22 mouse cellular contexts compared by ENCODE assay signal in the genomic region with DNA sequence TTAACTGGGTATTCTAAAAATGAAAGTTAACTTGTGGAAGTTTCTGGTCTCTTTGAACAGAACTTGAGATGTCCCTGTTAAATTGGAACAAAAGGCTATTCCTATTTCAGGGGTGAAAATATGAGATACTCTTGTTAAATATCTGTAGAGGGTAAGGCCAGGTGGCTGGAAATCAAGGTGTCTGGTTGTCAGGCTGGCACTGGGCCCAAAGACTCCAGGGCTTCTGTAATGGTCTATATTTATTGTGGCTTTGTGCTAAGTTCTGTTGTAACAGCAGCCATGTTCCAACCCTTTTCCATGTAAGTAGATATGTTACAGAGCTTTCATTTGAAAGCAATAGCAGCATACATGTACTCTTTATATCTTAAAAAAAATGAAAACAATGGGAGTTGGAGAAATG.
DNase-seq lines count a peak whose midpoint lies in the region; ATAC-seq and TF ChIP-seq lines count a peak whose summit lies in the region.
"Had no signal": no experiment of that assay in that cellular context is flagged by ENCODE, and none has a peak within 500 bp of the region (broad histone marks: within the 10 kb centered on the region; RNA-seq: fewer than 3 reads in every experiment).

No protein-coding gene starts in this region.

- TF ChIP-seq CTCF in heart, adult 2 months (IDR thresholded peaks at IDR 0.05): no peak

- H3K79me2 ChIP-seq in heart, adult 2 months (replicated peaks; ENCODE audit: control insufficient read depth, insufficient read depth, low read length): 0 out of 2 replicates have a peak, but pooled peaks cover 1% of the 10 kb centered on the region

- H3K27me3 ChIP-seq in heart, adult 2 months (ENCODE audit: control insufficient read depth, insufficient read depth, low read length): no peaks in the 10 kb centered on the region
- no peaks in the 10 kb centered on the region for H3K27me3 ChIP-seq in heart, embryonic 10.5 days (ENCODE audit: insufficient read depth, poor library complexity, severe bottlenecking)
- H3K27me3 ChIP-seq: embryonic facial prominence, embryonic 12.5 days; embryonic facial prominence, embryonic 15.5 days; heart, embryonic 15.5 days; hindbrain, embryonic 12.5 days; hindbrain, embryonic 15.5 days had no signal

- H3K27ac ChIP-seq in heart, adult 2 months: peak overlapping the region; percentile 8
- no peak overlapping the region for H3K27ac ChIP-seq in heart, embryonic 10.5 days
- H3K27ac ChIP-seq: embryonic facial prominence, embryonic 12.5 days; embryonic facial prominence, embryonic 15.5 days; heart, embryonic 15.5 days; hindbrain, embryonic 12.5 days; hindbrain, embryonic 15.5 days had no signal

- no peak for ATAC-seq in cerebellum, adult (ENCODE audit: insufficient number of reproducible peaks, low FRiP score, low TSS enrichment)
- ATAC-seq: activated CD4-positive, CD25-positive, alpha-beta regulatory T cell, adult 4 months; forebrain, embryonic 14.5 days; forebrain, postnatal 0 days; intestine, postnatal 0 days had no signal

- H3K4me1 ChIP-seq in heart, adult 2 months (ENCODE audit: control insufficient read depth, insufficient read depth, low read length): peaks cover 20% of the 10 kb centered on the region
- H3K4me1 ChIP-seq in heart, embryonic 10.5 days: no peaks in the 10 kb centered on the region

- H3K4me3 ChIP-seq in heart, adult 2 months: no peak overlapping the region
- no peak overlapping the region for H3K4me3 ChIP-seq in heart, embryonic 10.5 days
- H3K4me3 ChIP-seq: embryonic facial prominence, embryonic 12.5 days; embryonic facial prominence, embryonic 15.5 days; heart, embryonic 15.5 days; hindbrain, embryonic 12.5 days; hindbrain, embryonic 15.5 days had no signal

- H3K9ac ChIP-seq in heart, adult 2 months (ENCODE audit: low read depth, low read length): no peak overlapping the region
- H3K9ac ChIP-seq: embryonic facial prominence, embryonic 12.5 days; embryonic facial prominence, embryonic 15.5 days; forebrain, postnatal 0 days; heart, embryonic 15.5 days; hindbrain, embryonic 12.5 days; hindbrain, embryonic 15.5 days had no signal

- no peak for TF ChIP-seq EP300 in heart, adult 2 months (IDR thresholded peaks at IDR 0.05; ENCODE audit: insufficient read depth, low read depth, low read length)

- no peaks in the 10 kb centered on the region for H3K9me3 ChIP-seq in heart, embryonic 10.5 days
- H3K9me3 ChIP-seq: embryonic facial prominence, embryonic 12.5 days; embryonic facial prominence, embryonic 15.5 days; heart, embryonic 15.5 days; hindbrain, embryonic 12.5 days; hindbrain, embryonic 15.5 days had no signal

- TF ChIP-seq POLR2A in heart, adult 2 months (IDR thresholded peaks at IDR 0.05; ENCODE audit: insufficient read depth, low read depth, low read length): no peak

- peak; percentile 7 to 14 for DNase-seq in cerebellum, postnatal 10 days
- DNase-seq in gastrocnemius, postnatal 10 days: peak; percentile 21
- no peak for DNase-seq in gastrocnemius, postnatal 25 days
- DNase-seq in heart, adult 2 months: peak in 1 of 2 experiments; percentile 38
- DNase-seq in heart, embryonic 10.5 days (ENCODE audit: low spot score): no peak
- DNase-seq in heart, postnatal 4 days: peak; percentile 54
- DNase-seq in heart, adult 9 months (ENCODE audit: low spot score in 2 of 2): no peak
- DNase-seq: adrenal gland, adult 8-10 months; adrenal gland, postnatal 25 days; cerebellum, adult 18-20 months; cerebellum, adult 9-10 months; forebrain, postnatal 0 days; kidney, adult 2 months had no signal

- intact Hi-C loops in heart, adult 2 months (cut with DNase I): no loop called here

- H3K36me3 ChIP-seq in heart, adult 2 months (ENCODE audit: control insufficient read depth, insufficient read depth, low read length): peaks cover 81% of the 10 kb centered on the region
- H3K36me3 ChIP-seq in heart, embryonic 10.5 days: peaks cover 82% of the 10 kb centered on the region

Comparison
In these comparisons a context has a peak if more than half of its experiments do, and no peak if none do; other contexts are left out.
1. DNase-seq: peak in cerebellum, postnatal 10 days (2 of 2), gastrocnemius, postnatal 10 days (single experiment) and heart, postnatal 4 days (single experiment); none in gastrocnemius, postnatal 25 days (single experiment), heart, embryonic 10.5 days (single experiment) and heart, adult 9 months (0 of 2).